Mouse (Mus musculus): ENCODE data around the gene Sec14l1. TPM values are rescaled to one million over a fixed set of nuclear protein-coding genes. Genes with fewer than 3 reads are reported as not detected.

The Sec14l1 gene
- total RNA-seq, 1 experiment from 2014 or later: 15.1 TPM

- no peak for ATAC-seq (replicated peaks in 1 of 2; ENCODE audit: insufficient read depth in 1 of 2, low FRiP score in 2 of 2, low TSS enrichment in 1 of 2, low read depth in 1 of 2, poor library complexity in 2 of 2, severe bottlenecking in 2 of 2)
Measured at GRCm38 (mm10) chr11:117158343-117158742, 43.4 kb downstream of the Sec14l1 start.

GRCm38 (mm10) chr11:117159257-117159945 lies 44.4 kb downstream of the Sec14l1 start:
- ATAC-seq (replicated peaks in 1 of 2; ENCODE audit: insufficient read depth in 1 of 2, low FRiP score in 2 of 2, low TSS enrichment in 1 of 2, low read depth in 1 of 2, poor library complexity in 2 of 2, severe bottlenecking in 2 of 2): no peak

- ATAC-seq (replicated peaks in 1 of 2; ENCODE audit: insufficient read depth in 1 of 2, low FRiP score in 2 of 2, low TSS enrichment in 1 of 2, low read depth in 1 of 2, poor library complexity in 2 of 2, severe bottlenecking in 2 of 2): no peak
Measured at GRCm38 (mm10) chr11:117159946-117160307, 45.0 kb downstream of the Sec14l1 start.

GRCm38 (mm10) chr11:117160791-117161190 lies 45.8 kb downstream of the Sec14l1 start:
- no peak for ATAC-seq (replicated peaks in 1 of 2; ENCODE audit: insufficient read depth in 1 of 2, low FRiP score in 2 of 2, low TSS enrichment in 1 of 2, low read depth in 1 of 2, poor library complexity in 2 of 2, severe bottlenecking in 2 of 2)

GRCm38 (mm10) chr11:117161574-117161973 lies 46.6 kb downstream of the Sec14l1 start:
- no peak for ATAC-seq (replicated peaks in 1 of 2; ENCODE audit: insufficient read depth in 1 of 2, low FRiP score in 2 of 2, low TSS enrichment in 1 of 2, low read depth in 1 of 2, poor library complexity in 2 of 2, severe bottlenecking in 2 of 2)

GRCm38 (mm10) chr11:117163098-117163497 lies 48.1 kb downstream of the Sec14l1 start:
- ATAC-seq (replicated peaks in 1 of 2; ENCODE audit: insufficient read depth in 1 of 2, low FRiP score in 2 of 2, low TSS enrichment in 1 of 2, low read depth in 1 of 2, poor library complexity in 2 of 2, severe bottlenecking in 2 of 2): no peak

GRCm38 (mm10) chr11:117163771-117164170 lies 48.8 kb downstream of the Sec14l1 start:
- ATAC-seq (replicated peaks in 1 of 2; ENCODE audit: insufficient read depth in 1 of 2, low FRiP score in 2 of 2, low TSS enrichment in 1 of 2, low read depth in 1 of 2, poor library complexity in 2 of 2, severe bottlenecking in 2 of 2): no peak

GRCm38 (mm10) chr11:117168278-117169087 lies 53.5 kb downstream of the Sec14l1 start:
- ATAC-seq (replicated peaks in 1 of 2; ENCODE audit: insufficient read depth in 1 of 2, low FRiP score in 2 of 2, low TSS enrichment in 1 of 2, low read depth in 1 of 2, poor library complexity in 2 of 2, severe bottlenecking in 2 of 2): no peak

- no peak for ATAC-seq (replicated peaks in 1 of 2; ENCODE audit: insufficient read depth in 1 of 2, low FRiP score in 2 of 2, low TSS enrichment in 1 of 2, low read depth in 1 of 2, poor library complexity in 2 of 2, severe bottlenecking in 2 of 2)
Measured at GRCm38 (mm10) chr11:117169088-117169635, 54.2 kb downstream of the Sec14l1 start.

- ATAC-seq (replicated peaks in 1 of 2; ENCODE audit: insufficient read depth in 1 of 2, low FRiP score in 2 of 2, low TSS enrichment in 1 of 2, low read depth in 1 of 2, poor library complexity in 2 of 2, severe bottlenecking in 2 of 2): no peak
Measured at GRCm38 (mm10) chr11:117169801-117170565, 55.0 kb downstream of the Sec14l1 start.

- no peak for ATAC-seq (replicated peaks in 1 of 2; ENCODE audit: insufficient read depth in 1 of 2, low FRiP score in 2 of 2, low TSS enrichment in 1 of 2, low read depth in 1 of 2, poor library complexity in 2 of 2, severe bottlenecking in 2 of 2)
Measured at GRCm38 (mm10) chr11:117174098-117174892, 59.3 kb downstream of the Sec14l1 start.

- peak; percentile 58 to 63; a peak in 3 of 4 replicates for ATAC-seq (replicated peaks in 1 of 2; ENCODE audit: insufficient read depth in 1 of 2, low FRiP score in 2 of 2, low TSS enrichment in 1 of 2, low read depth in 1 of 2, poor library complexity in 2 of 2, severe bottlenecking in 2 of 2)
Measured at GRCm38 (mm10) chr11:117174924-117175323, 60.0 kb downstream of the Sec14l1 start.

- ATAC-seq (replicated peaks in 1 of 2; ENCODE audit: insufficient read depth in 1 of 2, low FRiP score in 2 of 2, low TSS enrichment in 1 of 2, low read depth in 1 of 2, poor library complexity in 2 of 2, severe bottlenecking in 2 of 2): no peak
Measured at GRCm38 (mm10) chr11:117175472-117175871, 60.5 kb downstream of the Sec14l1 start.

- 0 out of 4 replicates have a peak, but pooled peaks of 1 of the 2 experiments have one; percentile 26 for ATAC-seq (replicated peaks in 1 of 2; ENCODE audit: insufficient read depth in 1 of 2, low FRiP score in 2 of 2, low TSS enrichment in 1 of 2, low read depth in 1 of 2, poor library complexity in 2 of 2, severe bottlenecking in 2 of 2)
Measured at GRCm38 (mm10) chr11:117176304-117176703, 61.3 kb downstream of the Sec14l1 start.

- no peak for ATAC-seq (replicated peaks in 1 of 2; ENCODE audit: insufficient read depth in 1 of 2, low FRiP score in 2 of 2, low TSS enrichment in 1 of 2, low read depth in 1 of 2, poor library complexity in 2 of 2, severe bottlenecking in 2 of 2)
Measured at GRCm38 (mm10) chr11:117176900-117177299, 61.9 kb downstream of the Sec14l1 start.

GRCm38 (mm10) chr11:117177303-117177979 lies 62.5 kb downstream of the Sec14l1 start:
- peak; percentile 52 to 66; a peak in 3 of 4 replicates for ATAC-seq (replicated peaks in 1 of 2; ENCODE audit: insufficient read depth in 1 of 2, low FRiP score in 2 of 2, low TSS enrichment in 1 of 2, low read depth in 1 of 2, poor library complexity in 2 of 2, severe bottlenecking in 2 of 2)

Measured in hematopoietic stem cell, adult 5-6 weeks (primary cell).